Mouse (Mus musculus) heart, embryonic 16.5 days (tissue): ENCODE data around the gene Gm28043. TPM values are rescaled to one million over a fixed set of nuclear protein-coding genes. Genes with fewer than 3 reads are reported as not detected.

Experiments used
- ATAC-seq: fragments of 200-750 bp; cut with Nextera tagmentation; replicated peaks from 2 replicates; pipeline ENCODE4 v1.8.0; 2017; ENCODE audit warnings: moderate number of reproducible peaks; ENCODE audit not compliant: insufficient read depth, low FRiP score; ENCODE audit errors: extremely low read depth
- H3K27ac ChIP-seq: fragments of 300-500 bp; sonication (generic); 2 replicates; pipeline ENCODE4 v1.5.1; 2014; ENCODE audit warnings: mild to moderate bottlenecking, low read length, control low read depth, moderate library complexity
- H3K27me3 ChIP-seq: fragments of 300-500 bp; sonication (generic); 2 replicates; pipeline ENCODE4 v1.6.1; 2014; ENCODE audit warnings: low read length, mixed read lengths; ENCODE audit not compliant: control insufficient read depth, insufficient read depth
- H3K36me3 ChIP-seq: fragments of 300-500 bp; sonication (generic); 2 replicates; pipeline ENCODE4 v1.6.1; 2014; ENCODE audit not compliant: control insufficient read depth, insufficient read depth
- H3K4me1 ChIP-seq: fragments of 300-500 bp; sonication (generic); 2 replicates; pipeline ENCODE4 v1.6.1; 2014; ENCODE audit warnings: low read length, mixed read lengths; ENCODE audit not compliant: control insufficient read depth, insufficient read depth
- H3K4me2 ChIP-seq: fragments of 300-500 bp; sonication (generic); 2 replicates; pipeline ENCODE4 v1.6.1; 2014; ENCODE audit warnings: low read depth, mild to moderate bottlenecking, control low read depth, low read length
- H3K4me3 ChIP-seq: fragments of 300-500 bp; sonication (generic); 2 replicates; pipeline ENCODE4 v1.5.1; 2014; ENCODE audit warnings: mild to moderate bottlenecking, control low read depth, low read length
- H3K9ac ChIP-seq: fragments of 300-500 bp; sonication (generic); 2 replicates; pipeline ENCODE4 v1.6.1; 2014; ENCODE audit warnings: low read length, control low read depth
- H3K9me3 ChIP-seq: fragments of 300-500 bp; sonication (generic); replicated peaks from 2 replicates; pipeline ENCODE4 v1.6.1; 2016; ENCODE audit warnings: low read length; ENCODE audit not compliant: control insufficient read depth
- WGBS: fragments of 180-500 bp; shearing (Covaris S2); extraction: QIAGEN DNeasy Blood & Tissue Kit; methylation state at CpG from one replicate; pipeline ENCODE4 v1.1.7; 2014; 5-methylcytosine and 5-hydroxymethylcytosine counted together
- polyA plus RNA-seq: library from polyadenylated mRNA; unstranded; fragments of >200 nt; fragmentation: Nextera tagmentation; extraction: Ambion mirVana; gene quantifications from 2 replicates; pipeline ENCODE4 v1.2.1, GENCODE M21; 2015

Gm28043 gene
- polyA plus RNA-seq, 1 experiment from 2014 or later: 2.1 TPM

DNA sequence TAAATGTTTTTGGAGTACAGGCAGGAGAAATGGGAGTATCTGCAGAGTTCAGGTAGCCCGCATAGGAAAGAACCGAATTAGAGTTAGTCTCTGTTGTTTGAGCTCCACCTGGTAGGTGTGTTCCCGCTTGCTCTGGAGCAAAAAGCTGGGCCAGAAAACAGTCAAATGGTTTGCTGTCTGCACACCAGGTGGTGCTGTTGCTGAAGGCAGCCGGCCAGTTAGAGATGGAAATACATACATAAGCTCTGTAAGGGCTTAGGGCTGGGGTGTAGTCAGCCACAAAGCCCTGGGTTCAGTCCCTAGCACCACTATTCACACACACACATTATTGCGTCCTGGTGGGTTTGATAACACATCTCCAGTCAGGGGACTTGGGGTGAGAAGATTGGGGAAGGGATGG lies 21.4 kb downstream of the Gm28043 start:
- Histone ChIP-seq H3K27ac (no peak overlapping the region), H3K4me3 (no peak overlapping the region), H3K4me1 (peaks cover 9% of the 10 kb centered on the region), H3K36me3 (peaks cover 35% of the 10 kb centered on the region), H3K4me2 (no peak overlapping the region), H3K9me3 (no peaks in the 10 kb centered on the region), H3K27me3 (no peaks in the 10 kb centered on the region), H3K9ac (no peak overlapping the region)
- 66% methylated on average over 5 of the region's 5 CpGs for WGBS
- no peak for ATAC-seq

GRCm38 (mm10) chr17:29637377-29637776 lies 22.7 kb downstream of the Gm28043 start:
- 78% methylated on average over 4 of the region's 4 CpGs for WGBS
- no peaks in the 10 kb centered on the region for H3K27me3 ChIP-seq

GRCm38 (mm10) chr17:29637895-29638294 lies 23.2 kb downstream of the Gm28043 start:
- Histone ChIP-seq H3K36me3 (peaks cover 29% of the 10 kb centered on the region), H3K27me3 (no peaks in the 10 kb centered on the region), H3K27ac (no peak overlapping the region), H3K9me3 (no peaks in the 10 kb centered on the region), H3K4me1 (peaks cover 9% of the 10 kb centered on the region), H3K4me3 (no peak overlapping the region), H3K9ac (no peak overlapping the region), H3K4me2 (no peak overlapping the region)
- ATAC-seq: no peak
- 64% methylated on average over 8 of the region's 8 CpGs for WGBS

More at GRCm38 (mm10) chr17:29637377-29637776, 22.7 kb downstream of the Gm28043 start:
- no peaks in the 10 kb centered on the region for H3K9me3 ChIP-seq
- no peak overlapping the region for H3K4me3 ChIP-seq
- no peak for ATAC-seq
- peaks cover 9% of the 10 kb centered on the region for H3K4me1 ChIP-seq
- H3K27ac ChIP-seq: no peak overlapping the region
- H3K4me2 ChIP-seq: no peak overlapping the region
- peaks cover 32% of the 10 kb centered on the region for H3K36me3 ChIP-seq
- H3K9ac ChIP-seq: no peak overlapping the region

DNA sequence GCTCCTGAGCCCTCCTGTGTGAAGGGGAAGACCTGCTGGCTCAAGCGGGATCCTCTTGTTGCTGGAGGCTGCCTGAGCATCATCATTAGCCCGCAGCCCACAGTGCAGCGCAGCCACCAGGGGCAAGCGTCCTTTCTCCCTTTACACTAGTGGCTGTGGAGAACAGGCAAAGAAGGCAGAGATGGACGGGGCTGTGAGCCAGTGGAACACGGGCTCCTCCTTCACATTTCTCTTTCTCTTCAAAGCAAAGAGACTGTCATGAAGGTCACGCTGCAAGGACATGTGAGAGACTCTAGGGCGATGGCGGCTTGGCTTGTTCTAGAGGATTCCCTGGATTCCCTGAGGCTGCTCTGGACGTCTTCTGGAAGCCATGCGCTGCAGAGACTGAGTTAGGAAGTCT lies 26.3 kb downstream of the Gm28043 start:
- H3K9me3 ChIP-seq: no peaks in the 10 kb centered on the region
- H3K9ac ChIP-seq: no peak overlapping the region
- no peak overlapping the region for H3K4me2 ChIP-seq
- ATAC-seq: no peak
- H3K27me3 ChIP-seq: no peaks in the 10 kb centered on the region
- H3K4me1 ChIP-seq: peaks cover 17% of the 10 kb centered on the region
- peaks cover 16% of the 10 kb centered on the region for H3K36me3 ChIP-seq
- H3K27ac ChIP-seq: no peak overlapping the region
- 81% methylated on average over 11 of the region's 11 CpGs for WGBS
- H3K4me3 ChIP-seq: no peak overlapping the region

DNA sequence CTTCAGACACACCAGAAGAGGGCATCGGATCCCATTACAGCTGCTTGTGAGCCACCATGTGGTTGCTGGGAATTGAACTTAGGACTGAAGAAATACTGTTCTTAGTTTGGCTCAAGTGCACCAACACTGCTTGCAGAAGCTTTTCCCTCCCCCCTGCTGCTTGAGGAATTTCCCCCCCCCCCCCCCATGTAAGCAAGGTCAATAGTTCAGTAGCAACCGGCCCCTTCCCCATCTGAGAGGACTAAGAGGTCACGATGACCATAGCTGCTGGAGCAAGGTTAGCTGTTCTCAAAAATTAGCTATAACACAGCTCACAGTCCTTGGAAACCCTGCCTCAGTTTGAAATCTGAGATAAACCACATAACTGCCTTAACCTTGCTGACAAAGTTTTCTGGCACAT lies 27.5 kb downstream of the Gm28043 start:
- H3K9ac ChIP-seq: no peak overlapping the region
- peaks cover 14% of the 10 kb centered on the region for H3K4me1 ChIP-seq
- no peak for ATAC-seq
- H3K4me2 ChIP-seq: no peak overlapping the region
- no peaks in the 10 kb centered on the region for H3K27me3 ChIP-seq
- WGBS: 63% methylated on average over 3 of the region's 3 CpGs
- H3K36me3 ChIP-seq: peaks cover 13% of the 10 kb centered on the region
- no peak overlapping the region for H3K4me3 ChIP-seq
- no peaks in the 10 kb centered on the region for H3K9me3 ChIP-seq
- H3K27ac ChIP-seq: no peak overlapping the region

GRCm38 (mm10) chr17:29658249-29658648 lies 43.6 kb downstream of the Gm28043 start:
- Histone ChIP-seq H3K4me2 (no peak overlapping the region), H3K9ac (no peak overlapping the region), H3K27ac (no peak overlapping the region), H3K36me3 (no peaks in the 10 kb centered on the region), H3K27me3 (no peaks in the 10 kb centered on the region), H3K4me1 (peaks cover 5% of the 10 kb centered on the region), H3K4me3 (no peak overlapping the region), H3K9me3 (no peaks in the 10 kb centered on the region)
- ATAC-seq: no peak
- 28% methylated on average over 2 of the region's 2 CpGs for WGBS

DNA sequence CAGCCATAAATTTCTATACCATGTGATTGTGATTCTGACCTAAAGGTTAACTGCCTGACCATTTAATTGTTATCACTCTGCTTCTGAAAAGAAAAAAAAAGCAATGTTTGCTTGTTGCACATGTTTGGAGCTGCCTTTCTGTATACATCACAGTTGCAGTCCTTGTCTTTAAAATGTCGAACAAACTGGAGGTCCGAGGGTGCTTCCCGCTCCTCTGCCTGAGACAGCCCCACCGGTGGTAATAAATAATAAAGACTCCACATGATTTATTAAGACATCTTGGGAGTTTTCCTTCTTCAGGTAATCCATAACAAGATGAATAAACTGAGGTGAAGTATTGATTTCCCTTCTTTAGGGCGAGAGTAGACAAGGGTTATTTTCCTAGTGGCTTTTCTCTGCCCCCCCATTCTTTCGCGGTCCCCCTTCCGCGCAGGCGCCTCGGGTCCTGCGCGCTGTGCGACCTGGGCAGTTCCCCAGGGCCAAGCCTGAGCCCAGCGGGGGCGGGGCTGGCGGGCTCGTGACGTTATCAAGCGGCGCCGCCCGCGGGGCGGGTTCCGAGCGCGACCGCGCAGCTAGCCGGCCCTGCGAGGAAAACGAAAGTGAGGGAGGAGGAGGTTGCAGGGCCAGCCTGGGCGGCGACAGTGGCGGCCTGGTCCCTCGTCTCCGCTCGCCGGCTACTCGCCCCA lies 45.5 kb downstream of the Gm28043 start, which contains the start of gene Cmtr1:
Cmtr1 (plus strand) TSS at position 520 of the 686 bp plus-strand sequence.
- Histone ChIP-seq H3K9ac (peak within 1 kb of the TSS; percentile 98), H3K4me3 (peak within 1 kb of the TSS; percentile 98), H3K4me2 (peak within 1 kb of the TSS; percentile 81), H3K36me3 (peaks cover under 1% of the 10 kb centered on the region; the same call in 1 of the 2 replicates), H3K4me1 (peaks cover 5% of the 10 kb centered on the region), H3K9me3 (no peaks in the 10 kb centered on the region), H3K27me3 (no peaks in the 10 kb centered on the region), H3K27ac (peak within 1 kb of the TSS; percentile 95)
- peak; percentile 98 for ATAC-seq
- WGBS: under 1% methylated on average over 41 of the region's 41 CpGs

DNA sequence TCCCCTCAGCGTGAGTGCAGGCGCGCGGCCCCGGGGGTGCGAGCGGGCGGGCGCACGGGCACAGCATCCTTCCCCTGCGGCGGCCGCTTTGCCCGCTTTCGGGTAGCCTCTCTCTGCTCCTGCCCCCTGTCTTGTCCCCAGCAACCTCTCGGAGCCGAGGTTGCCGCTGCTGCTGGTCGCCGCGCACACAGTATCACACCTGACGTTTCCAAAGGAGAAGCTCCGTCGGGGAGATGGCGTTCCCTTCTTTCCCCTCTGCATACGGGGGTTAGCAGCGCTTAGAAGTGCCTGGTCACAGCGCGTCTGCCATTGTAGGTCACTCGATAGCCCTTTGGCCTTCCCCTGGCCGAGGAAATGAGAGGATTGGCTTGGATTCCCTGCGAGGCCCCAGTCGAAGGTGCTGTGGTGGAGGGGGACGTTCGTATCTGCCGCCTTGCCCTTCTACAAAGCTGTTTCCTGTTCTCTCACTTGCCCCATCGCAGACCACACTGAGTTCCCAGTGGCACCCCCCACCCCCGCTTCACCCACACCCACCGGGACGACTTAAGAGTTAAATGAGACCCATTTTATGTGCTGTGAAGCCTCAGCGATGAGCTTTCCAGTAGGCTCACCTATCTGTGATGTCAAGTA lies 46.2 kb downstream of the Gm28043 start:
- peak overlapping the region; percentile 95 for H3K27ac ChIP-seq
- ATAC-seq: peak; percentile 10
- under 1% methylated on average over 41 of the region's 41 CpGs for WGBS
- H3K4me3 ChIP-seq: peak overlapping the region; percentile 98
- peaks cover 2% of the 10 kb centered on the region; the same call in 1 of the 2 replicates for H3K36me3 ChIP-seq
- peaks cover 5% of the 10 kb centered on the region for H3K4me1 ChIP-seq
- no peaks in the 10 kb centered on the region for H3K27me3 ChIP-seq
- peak overlapping the region; percentile 81 for H3K4me2 ChIP-seq
- no peaks in the 10 kb centered on the region for H3K9me3 ChIP-seq
- H3K9ac ChIP-seq: peak overlapping the region; percentile 98

- ATAC-seq: no peak
- H3K4me2 ChIP-seq: no peak overlapping the region
- H3K9me3 ChIP-seq: no peaks in the 10 kb centered on the region
- H3K36me3 ChIP-seq: peaks cover 2% of the 10 kb centered on the region; the same call in 1 of the 2 replicates
- WGBS: 85% methylated on average over 6 of the region's 6 CpGs
- no peak overlapping the region for H3K9ac ChIP-seq
- peaks cover 5% of the 10 kb centered on the region for H3K4me1 ChIP-seq
- no peak overlapping the region for H3K4me3 ChIP-seq
- H3K27ac ChIP-seq: no peak overlapping the region
- H3K27me3 ChIP-seq: no peaks in the 10 kb centered on the region
These were observed 47.5 kb downstream of the Gm28043 start for GRCm38 (mm10) chr17:29662145-29662544.
